Mouse (Mus musculus) myocyte (in vitro differentiated cells): Measurements from ENCODE around the gene Nup54. TPM values are rescaled to one million over a fixed set of nuclear protein-coding genes. Genes with fewer than 3 reads are reported as not detected.
A peak's percentile ranks its signal among the peaks of the same experiment; 100 is the strongest.

Source experiments
- H3K27me3 ChIP-seq: one replicate; pipeline ENCODE4 v1.6.1; 2011; ENCODE audit not compliant: control insufficient read depth, insufficient read depth, insufficient read length
- H3K36me3 ChIP-seq: one replicate; pipeline ENCODE4 v1.6.1; 2011; ENCODE audit not compliant: control insufficient read depth, insufficient read depth
- H3K4me2 ChIP-seq: one replicate; pipeline ENCODE4 v1.6.1; 2011; ENCODE audit warnings: low read depth, control low read depth
- H3K4me3 ChIP-seq: one replicate; pipeline ENCODE4 v1.5.1; 2011; ENCODE audit warnings: mild to moderate bottlenecking, control low read depth, moderate library complexity
- H3K79me2 ChIP-seq: one replicate; pipeline ENCODE4 v1.6.1; 2011; ENCODE audit not compliant: control insufficient read depth, insufficient read depth
- H3ac ChIP-seq: one replicate; pipeline ENCODE4 v1.6.1; 2011; ENCODE audit not compliant: control insufficient read depth, insufficient read length
- CEBPB ChIP-seq: IDR thresholded peaks from 2 replicates; pipeline ENCODE4 v1.6.1; 2011; ENCODE audit warnings: mild to moderate bottlenecking, moderate library complexity; ENCODE audit not compliant: poor library complexity, insufficient read depth, severe bottlenecking
- E2F4 ChIP-seq: IDR thresholded peaks from one replicate; pipeline ENCODE4 v1.6.1; 2011; ENCODE audit warnings: mild to moderate bottlenecking, control low read depth, moderate library complexity; ENCODE audit not compliant: insufficient read depth
- MAX ChIP-seq: IDR thresholded peaks from one replicate; pipeline ENCODE4 v1.6.1; 2011; ENCODE audit warnings: low read depth, mild to moderate bottlenecking, control low read depth
- MYOD1 ChIP-seq, 3 experiments: IDR thresholded peaks; one replicate each; pipeline ENCODE4 v1.6.1; 2011; ENCODE audit warnings: control low read depth in 2 of 3, low read depth in 2 of 3, mild to moderate bottlenecking in 2 of 3, moderate library complexity in 1 of 3; ENCODE audit not compliant: insufficient read length in 2 of 3, control insufficient read depth in 1 of 3
- MYOG ChIP-seq, 3 experiments: IDR thresholded peaks; one replicate each; pipeline ENCODE4 v1.6.1; 2011; ENCODE audit warnings: control low read depth in 2 of 3, low read depth in 2 of 3, mild to moderate bottlenecking in 2 of 3; ENCODE audit not compliant: insufficient read length in 2 of 3, control insufficient read depth in 1 of 3, insufficient read depth in 1 of 3
- POLR2A ChIP-seq: IDR thresholded peaks from one replicate; pipeline ENCODE4 v1.6.1; 2011; ENCODE audit warnings: low read depth, mild to moderate bottlenecking, control low read depth, moderate library complexity; ENCODE audit not compliant: insufficient read length
- POLR2AphosphoS2 ChIP-seq: IDR thresholded peaks from one replicate; pipeline ENCODE4 v1.6.1; 2011; ENCODE audit warnings: low read depth, control low read depth; ENCODE audit not compliant: insufficient read length
- REST ChIP-seq: IDR thresholded peaks from one replicate; pipeline ENCODE4 v1.6.1; 2011; ENCODE audit warnings: mild to moderate bottlenecking, control low read depth, moderate library complexity; ENCODE audit not compliant: insufficient read depth, insufficient read length
- SRF ChIP-seq: IDR thresholded peaks from one replicate; pipeline ENCODE4 v1.6.1; 2011; ENCODE audit warnings: low read depth; ENCODE audit not compliant: control insufficient read depth, insufficient read length
- TCF12 ChIP-seq: IDR thresholded peaks from one replicate; pipeline ENCODE4 v1.6.1; 2011; ENCODE audit warnings: mild to moderate bottlenecking, control low read depth; ENCODE audit not compliant: poor library complexity, insufficient read depth, severe bottlenecking
- TCF3 ChIP-seq: IDR thresholded peaks from one replicate; pipeline ENCODE4 v1.6.1; 2011; ENCODE audit warnings: low read depth, control low read depth; ENCODE audit not compliant: insufficient read length
- USF1 ChIP-seq: IDR thresholded peaks from one replicate; pipeline ENCODE4 v1.6.1; 2011; ENCODE audit warnings: low read depth, mild to moderate bottlenecking, control low read depth, moderate library complexity
- polyA plus RNA-seq: library from polyadenylated mRNA; unstranded; fragments of >200 nt; fragmentation: generic; extraction: Trizol; gene quantifications from one replicate; pipeline ENCODE4 v1.2.1, GENCODE M21; 2012; ENCODE audit warnings: missing spikeins

Nup54 gene
- 11.0 TPM for polyA plus RNA-seq

- H3K27me3 ChIP-seq = no peaks in the 10 kb centered on the region
- peak within 1 kb of the TSS; percentile 72 for H3K4me3 ChIP-seq
- H3K4me2 ChIP-seq = peak within 1 kb of the TSS; percentile 97
- H3ac ChIP-seq = peak within 1 kb of the TSS; percentile 82
- H3K79me2 ChIP-seq = peaks cover 42% of the 10 kb centered on the region
- TF ChIP-seq MYOG (IDR thresholded peaks at IDR 0.05; ENCODE audit: control insufficient read depth in 1 of 3, insufficient read depth in 1 of 3, insufficient read length in 2 of 3, low read depth in 2 of 3) (peak in 2 of 3 experiments; percentile 49 to 71), CEBPB (no peak), MAX (no peak), MYOD1 (IDR thresholded peaks at IDR 0.05; ENCODE audit: control insufficient read depth in 1 of 3, insufficient read length in 2 of 3, low read depth in 2 of 3) (peak in 1 of 3 experiments; percentile 22), POLR2A (peak; percentile 86), SRF (peak; percentile 66), TCF12 (no peak), REST (peak; percentile 15), E2F4 (peak; percentile 66), TCF3 (no peak), USF1 (peak; percentile 76), POLR2AphosphoS2 (peak; percentile 85)
- peaks cover 1% of the 10 kb centered on the region for H3K36me3 ChIP-seq
These were observed at the start of gene Nup54 for GRCm38 (mm10) chr5:92435025-92435584. Gene Nup54 (minus strand): TSS chr5:92435219.

GRCm38 (mm10) chr5:92472863-92473262 lies 37.8 kb upstream of the Nup54 start:
- Histone ChIP-seq H3ac (no peak overlapping the region), H3K27me3 (no peaks in the 10 kb centered on the region)

GRCm38 (mm10) chr5:92471531-92471930 lies 36.5 kb upstream of the Nup54 start:
- H3K4me2 ChIP-seq = no peak overlapping the region
- H3ac ChIP-seq = no peak overlapping the region
- no peaks in the 10 kb centered on the region for H3K27me3 ChIP-seq
- no peak overlapping the region for H3K4me3 ChIP-seq
- H3K79me2 ChIP-seq = no peaks in the 10 kb centered on the region
- TF ChIP-seq E2F4 (no peak), POLR2A (no peak), USF1 (no peak), CEBPB (no peak), MYOD1 (IDR thresholded peaks at IDR 0.05; ENCODE audit: control insufficient read depth in 1 of 3, insufficient read length in 2 of 3, low read depth in 2 of 3) (no peak), SRF (no peak), MYOG (IDR thresholded peaks at IDR 0.05; ENCODE audit: control insufficient read depth in 1 of 3, insufficient read depth in 1 of 3, insufficient read length in 2 of 3, low read depth in 2 of 3) (no peak), MAX (no peak), TCF12 (no peak), REST (no peak), POLR2AphosphoS2 (no peak), TCF3 (no peak)
- H3K36me3 ChIP-seq = no peaks in the 10 kb centered on the region

More at GRCm38 (mm10) chr5:92472863-92473262, 37.8 kb upstream of the Nup54 start:
- TF ChIP-seq TCF12 (no peak), REST (no peak), TCF3 (no peak), POLR2AphosphoS2 (no peak), CEBPB (no peak)
- H3K79me2 ChIP-seq = no peaks in the 10 kb centered on the region
- H3K4me3 ChIP-seq = no peak overlapping the region
- no peak overlapping the region for H3K4me2 ChIP-seq
- H3K36me3 ChIP-seq = no peaks in the 10 kb centered on the region

- H3K4me2 ChIP-seq = no peak overlapping the region
- TF ChIP-seq SRF = no peak
- TF ChIP-seq MYOG (IDR thresholded peaks at IDR 0.05; ENCODE audit: control insufficient read depth in 1 of 3, insufficient read depth in 1 of 3, insufficient read length in 2 of 3, low read depth in 2 of 3) = no peak
- no peak for TF ChIP-seq POLR2A
- TF ChIP-seq REST = no peak
- no peak for TF ChIP-seq USF1
- TF ChIP-seq MAX = no peak
- TF ChIP-seq TCF12 = no peak
- TF ChIP-seq MYOD1 (IDR thresholded peaks at IDR 0.05; ENCODE audit: control insufficient read depth in 1 of 3, insufficient read length in 2 of 3, low read depth in 2 of 3) = no peak
- TF ChIP-seq E2F4 = no peak
- no peak for TF ChIP-seq CEBPB
- no peak for TF ChIP-seq TCF3
- TF ChIP-seq POLR2AphosphoS2 = no peak
- H3K27me3 ChIP-seq = no peaks in the 10 kb centered on the region
- H3K79me2 ChIP-seq = peaks cover 4% of the 10 kb centered on the region
- no peaks in the 10 kb centered on the region for H3K36me3 ChIP-seq
- no peak overlapping the region for H3ac ChIP-seq
- H3K4me3 ChIP-seq = no peak overlapping the region
These were observed 34.4 kb upstream of the Nup54 start for GRCm38 (mm10) chr5:92469201-92470130.
